Mouse (Mus musculus) myocyte (in vitro differentiated cells): ENCODE data around the gene Khdrbs1. TPM values are rescaled to one million over a fixed set of nuclear protein-coding genes. Genes with fewer than 3 reads are reported as not detected.

Source experiments
- H3K27me3 ChIP-seq: one replicate; pipeline ENCODE4 v1.6.1; 2011; ENCODE audit not compliant: control insufficient read depth, insufficient read depth, insufficient read length
- H3K36me3 ChIP-seq: one replicate; pipeline ENCODE4 v1.6.1; 2011; ENCODE audit not compliant: control insufficient read depth, insufficient read depth
- H3K4me2 ChIP-seq: one replicate; pipeline ENCODE4 v1.6.1; 2011; ENCODE audit warnings: low read depth, control low read depth
- H3K4me3 ChIP-seq: one replicate; pipeline ENCODE4 v1.5.1; 2011; ENCODE audit warnings: mild to moderate bottlenecking, control low read depth, moderate library complexity
- H3K79me2 ChIP-seq: one replicate; pipeline ENCODE4 v1.6.1; 2011; ENCODE audit not compliant: control insufficient read depth, insufficient read depth
- H3ac ChIP-seq: one replicate; pipeline ENCODE4 v1.6.1; 2011; ENCODE audit not compliant: control insufficient read depth, insufficient read length
- CEBPB ChIP-seq: IDR thresholded peaks from 2 replicates; pipeline ENCODE4 v1.6.1; 2011; ENCODE audit warnings: mild to moderate bottlenecking, moderate library complexity; ENCODE audit not compliant: poor library complexity, insufficient read depth, severe bottlenecking
- E2F4 ChIP-seq: IDR thresholded peaks from one replicate; pipeline ENCODE4 v1.6.1; 2011; ENCODE audit warnings: mild to moderate bottlenecking, control low read depth, moderate library complexity; ENCODE audit not compliant: insufficient read depth
- MAX ChIP-seq: IDR thresholded peaks from one replicate; pipeline ENCODE4 v1.6.1; 2011; ENCODE audit warnings: low read depth, mild to moderate bottlenecking, control low read depth
- MYOD1 ChIP-seq, 3 experiments: IDR thresholded peaks; one replicate each; pipeline ENCODE4 v1.6.1; 2011; ENCODE audit warnings: control low read depth in 2 of 3, low read depth in 2 of 3, mild to moderate bottlenecking in 2 of 3, moderate library complexity in 1 of 3; ENCODE audit not compliant: insufficient read length in 2 of 3, control insufficient read depth in 1 of 3
- MYOG ChIP-seq, 3 experiments: IDR thresholded peaks; one replicate each; pipeline ENCODE4 v1.6.1; 2011; ENCODE audit warnings: control low read depth in 2 of 3, low read depth in 2 of 3, mild to moderate bottlenecking in 2 of 3; ENCODE audit not compliant: insufficient read length in 2 of 3, control insufficient read depth in 1 of 3, insufficient read depth in 1 of 3
- POLR2A ChIP-seq: IDR thresholded peaks from one replicate; pipeline ENCODE4 v1.6.1; 2011; ENCODE audit warnings: low read depth, mild to moderate bottlenecking, control low read depth, moderate library complexity; ENCODE audit not compliant: insufficient read length
- POLR2AphosphoS2 ChIP-seq: IDR thresholded peaks from one replicate; pipeline ENCODE4 v1.6.1; 2011; ENCODE audit warnings: low read depth, control low read depth; ENCODE audit not compliant: insufficient read length
- REST ChIP-seq: IDR thresholded peaks from one replicate; pipeline ENCODE4 v1.6.1; 2011; ENCODE audit warnings: mild to moderate bottlenecking, control low read depth, moderate library complexity; ENCODE audit not compliant: insufficient read depth, insufficient read length
- SRF ChIP-seq: IDR thresholded peaks from one replicate; pipeline ENCODE4 v1.6.1; 2011; ENCODE audit warnings: low read depth; ENCODE audit not compliant: control insufficient read depth, insufficient read length
- TCF12 ChIP-seq: IDR thresholded peaks from one replicate; pipeline ENCODE4 v1.6.1; 2011; ENCODE audit warnings: mild to moderate bottlenecking, control low read depth; ENCODE audit not compliant: poor library complexity, insufficient read depth, severe bottlenecking
- TCF3 ChIP-seq: IDR thresholded peaks from one replicate; pipeline ENCODE4 v1.6.1; 2011; ENCODE audit warnings: low read depth, control low read depth; ENCODE audit not compliant: insufficient read length
- USF1 ChIP-seq: IDR thresholded peaks from one replicate; pipeline ENCODE4 v1.6.1; 2011; ENCODE audit warnings: low read depth, mild to moderate bottlenecking, control low read depth, moderate library complexity
- polyA plus RNA-seq: library from polyadenylated mRNA; unstranded; fragments of >200 nt; fragmentation: generic; extraction: Trizol; gene quantifications from one replicate; pipeline ENCODE4 v1.2.1, GENCODE M21; 2012; ENCODE audit warnings: missing spikeins

The Khdrbs1 gene
- polyA plus RNA-seq, 1 experiment = 40.4 TPM

GRCm38 (mm10) chr4:129785178-129785577, 43.1 kb upstream of the Khdrbs1 start:
- no peaks in the 10 kb centered on the region for H3K27me3 ChIP-seq
- H3K4me3 ChIP-seq = no peak overlapping the region
- TF ChIP-seq POLR2AphosphoS2 = no peak
- no peak for TF ChIP-seq MYOD1 (IDR thresholded peaks at IDR 0.05; ENCODE audit: control insufficient read depth in 1 of 3, insufficient read length in 2 of 3, low read depth in 2 of 3)
- no peak for TF ChIP-seq REST
- no peak for TF ChIP-seq CEBPB
- no peak for TF ChIP-seq MAX
- TF ChIP-seq MYOG (IDR thresholded peaks at IDR 0.05; ENCODE audit: control insufficient read depth in 1 of 3, insufficient read depth in 1 of 3, insufficient read length in 2 of 3, low read depth in 2 of 3) = no peak
- no peak for TF ChIP-seq SRF
- no peak for TF ChIP-seq E2F4
- no peak for TF ChIP-seq POLR2A
- no peak for TF ChIP-seq TCF3
- TF ChIP-seq USF1 = no peak
- TF ChIP-seq TCF12 = no peak
- no peak overlapping the region for H3K4me2 ChIP-seq
- H3ac ChIP-seq = no peak overlapping the region
- no peaks in the 10 kb centered on the region for H3K79me2 ChIP-seq
- H3K36me3 ChIP-seq = no peaks in the 10 kb centered on the region

GRCm38 (mm10) chr4:129783506-129783905, 41.4 kb upstream of the Khdrbs1 start:
- no peaks in the 10 kb centered on the region for H3K27me3 ChIP-seq
- no peak overlapping the region for H3ac ChIP-seq
- no peak overlapping the region for H3K4me3 ChIP-seq
- H3K79me2 ChIP-seq = no peaks in the 10 kb centered on the region
- no peak overlapping the region for H3K4me2 ChIP-seq
- no peaks in the 10 kb centered on the region for H3K36me3 ChIP-seq
- TF ChIP-seq SRF = no peak
- no peak for TF ChIP-seq MYOD1 (IDR thresholded peaks at IDR 0.05; ENCODE audit: control insufficient read depth in 1 of 3, insufficient read length in 2 of 3, low read depth in 2 of 3)
- no peak for TF ChIP-seq POLR2A
- TF ChIP-seq TCF3 = no peak

GRCm38 (mm10) chr4:129782857-129783331, 40.8 kb upstream of the Khdrbs1 start:
- Histone ChIP-seq H3ac (no peak overlapping the region), H3K4me3 (no peak overlapping the region), H3K27me3 (no peaks in the 10 kb centered on the region), H3K79me2 (no peaks in the 10 kb centered on the region), H3K36me3 (no peaks in the 10 kb centered on the region), H3K4me2 (no peak overlapping the region)
- TF ChIP-seq REST = no peak
- TF ChIP-seq USF1 = no peak
- no peak for TF ChIP-seq TCF12
- TF ChIP-seq POLR2AphosphoS2 = no peak
- peak in 2 of 3 experiments; percentile 32 to 67 for TF ChIP-seq MYOD1 (IDR thresholded peaks at IDR 0.05; ENCODE audit: control insufficient read depth in 1 of 3, insufficient read length in 2 of 3, low read depth in 2 of 3)

- H3K27me3 ChIP-seq = no peaks in the 10 kb centered on the region
- H3ac ChIP-seq = no peak overlapping the region
- H3K4me2 ChIP-seq = no peak overlapping the region
- H3K4me3 ChIP-seq = no peak overlapping the region
- TF ChIP-seq TCF12 = no peak
- no peak for TF ChIP-seq MYOD1 (IDR thresholded peaks at IDR 0.05; ENCODE audit: control insufficient read depth in 1 of 3, insufficient read length in 2 of 3, low read depth in 2 of 3)
- no peak for TF ChIP-seq USF1
- no peak for TF ChIP-seq SRF
- TF ChIP-seq MAX = no peak
- TF ChIP-seq CEBPB = no peak
- no peak for TF ChIP-seq MYOG (IDR thresholded peaks at IDR 0.05; ENCODE audit: control insufficient read depth in 1 of 3, insufficient read depth in 1 of 3, insufficient read length in 2 of 3, low read depth in 2 of 3)
- TF ChIP-seq TCF3 = no peak
- no peak for TF ChIP-seq REST
- TF ChIP-seq POLR2A = no peak
- TF ChIP-seq E2F4 = no peak
- no peak for TF ChIP-seq POLR2AphosphoS2
- no peaks in the 10 kb centered on the region for H3K79me2 ChIP-seq
- no peaks in the 10 kb centered on the region for H3K36me3 ChIP-seq
These were observed 40.0 kb upstream of the Khdrbs1 start for GRCm38 (mm10) chr4:129781881-129782675.
